Mouse (Mus musculus) adrenal gland, postnatal 10 days (tissue): Measurements from ENCODE around the gene Cdk4. TPM values are rescaled to one million over a fixed set of nuclear protein-coding genes. Genes with fewer than 3 reads are reported as not detected.

Source experiments
- DNase-seq: peaks from one replicate; pipeline ENCODE4 v3.0.0; 2021; ENCODE audit warnings: mixed read lengths
- total RNA-seq, 2 experiments: library from RNA; stranded (reverse); gene quantifications; 2 replicates each; pipeline ENCODE4 v1.2.3; 2021

Cdk4 gene
- total RNA-seq, 2 experiments from 2014 or later: 267 to 302 TPM

DNA sequence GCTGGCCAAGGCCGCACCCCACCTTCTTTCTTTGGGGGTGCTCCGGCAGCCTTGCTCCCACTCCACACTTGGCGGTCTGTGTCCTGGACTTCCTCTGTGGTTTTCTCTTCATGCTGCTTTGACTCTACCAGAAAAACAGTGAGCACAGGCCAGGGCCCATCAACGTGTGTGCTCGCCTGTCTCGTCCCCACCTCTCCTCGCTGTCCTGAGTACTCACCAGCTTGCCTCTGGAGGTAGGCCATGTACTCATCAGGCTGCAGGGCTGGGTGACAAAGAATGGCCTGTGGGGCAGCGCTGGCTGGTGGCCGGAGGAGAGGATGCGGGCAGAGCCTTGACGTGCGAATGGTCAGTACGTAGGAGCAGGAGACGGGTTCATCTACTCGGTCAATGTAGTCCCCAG lies 36.5 kb downstream of the Cdk4 start:
- no peak for DNase-seq

DNA sequence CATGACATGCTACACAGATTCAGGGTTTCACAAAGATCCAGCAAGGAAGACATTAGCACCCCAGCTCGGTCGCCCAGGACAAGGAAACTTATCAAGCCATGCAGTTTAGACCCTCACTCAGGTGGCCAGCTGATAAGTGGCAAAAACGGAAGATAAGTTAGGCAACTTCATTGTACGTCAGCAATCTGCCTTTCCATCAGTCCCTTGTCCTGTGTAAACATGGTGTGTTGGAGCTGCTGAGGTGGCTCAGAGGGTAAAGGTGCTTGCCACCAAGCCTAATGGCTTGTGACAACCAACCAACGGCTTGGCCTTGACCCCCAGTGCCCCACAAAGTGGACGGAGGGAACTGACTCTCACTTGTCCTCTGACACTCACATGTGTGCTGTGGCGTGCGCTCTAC lies 37.1 kb downstream of the Cdk4 start:
- DNase-seq: no peak

DNA sequence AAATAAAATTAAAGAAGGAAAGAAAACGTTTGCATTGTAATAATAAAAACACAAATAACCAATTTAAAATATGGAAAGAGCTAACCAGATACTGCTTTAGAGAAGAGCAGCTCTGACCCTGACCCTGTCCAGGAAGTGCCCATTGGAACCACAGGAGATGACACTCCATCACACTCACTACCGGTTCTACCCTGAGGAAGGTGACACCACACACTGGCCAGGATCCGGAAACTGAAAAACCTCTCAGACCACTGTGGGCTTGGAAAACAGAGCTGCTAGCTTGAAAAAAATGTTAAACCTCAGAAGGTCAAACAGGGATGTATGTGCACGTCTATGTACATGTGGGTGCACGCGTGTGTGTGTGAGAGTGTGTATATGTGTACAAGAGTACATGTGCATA lies 37.8 kb downstream of the Cdk4 start:
- no peak for DNase-seq

DNA sequence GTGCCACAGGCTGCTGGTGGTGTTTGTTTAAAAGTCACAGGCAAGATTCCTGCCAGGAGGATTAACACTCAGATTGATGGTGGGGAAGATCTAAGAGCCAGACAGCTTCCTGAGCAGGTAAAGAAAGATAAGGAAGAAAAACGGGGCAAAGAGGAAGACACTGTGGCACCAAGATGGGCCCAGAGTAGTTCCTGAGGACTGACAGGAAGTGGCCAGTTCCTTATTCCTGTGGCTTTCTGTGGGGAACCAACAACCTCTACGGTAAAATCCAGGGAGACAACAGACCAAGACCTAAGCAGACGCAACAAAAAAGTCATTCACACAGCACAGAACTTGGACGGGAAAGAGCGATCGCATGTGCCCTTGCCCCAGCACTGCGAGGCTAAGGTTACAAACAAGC lies 40.3 kb downstream of the Cdk4 start:
- no peak for DNase-seq

DNA sequence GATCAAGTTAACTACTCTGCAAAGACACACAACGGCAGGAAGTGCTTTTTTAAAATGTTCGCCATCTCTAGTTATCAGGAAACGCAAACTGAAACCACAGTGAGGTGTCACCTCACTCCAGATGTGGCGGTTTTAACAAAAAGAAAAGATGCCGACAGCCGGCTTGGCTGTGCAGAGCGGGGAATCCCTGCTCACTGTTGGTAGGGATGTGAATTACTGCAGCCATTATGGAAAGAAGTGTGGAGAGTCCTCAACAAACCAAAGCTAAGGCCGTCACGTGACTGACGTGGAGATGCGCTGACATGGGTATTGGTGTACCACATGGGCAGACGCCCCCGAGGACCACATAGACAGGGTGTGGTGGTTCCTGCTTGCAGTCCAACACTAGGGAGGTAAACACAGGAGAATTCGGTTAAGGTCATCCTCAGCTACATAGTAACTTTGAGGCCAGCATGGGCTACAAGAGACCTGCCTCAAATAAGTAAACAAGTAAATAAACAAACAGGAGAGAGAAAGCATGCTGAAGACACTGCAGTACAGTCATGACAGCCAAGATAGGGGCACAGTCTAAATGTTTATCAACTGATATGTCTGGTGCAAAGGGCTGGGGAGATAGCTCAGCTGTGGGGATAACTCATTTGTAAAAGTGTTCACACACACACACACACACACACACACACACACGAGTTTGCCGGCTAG lies 44.4 kb downstream of the Cdk4 start:
- no peak for DNase-seq

DNA sequence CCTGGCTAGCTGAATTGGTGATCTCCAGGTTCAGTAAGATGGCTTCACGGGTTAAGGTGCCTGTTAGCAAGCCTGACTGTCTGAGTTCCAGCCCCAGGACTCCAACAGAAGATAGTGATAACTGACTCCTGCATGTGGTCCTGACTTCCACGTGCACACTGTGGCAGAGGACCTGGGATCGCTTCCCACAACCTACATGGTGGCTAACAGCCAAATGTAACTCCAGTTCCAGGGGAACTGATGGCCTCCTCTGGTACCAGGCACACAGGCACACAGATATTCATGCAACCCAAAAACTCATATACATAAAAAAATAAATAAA lies 44.9 kb downstream of the Cdk4 start:
- no peak for DNase-seq

DNA sequence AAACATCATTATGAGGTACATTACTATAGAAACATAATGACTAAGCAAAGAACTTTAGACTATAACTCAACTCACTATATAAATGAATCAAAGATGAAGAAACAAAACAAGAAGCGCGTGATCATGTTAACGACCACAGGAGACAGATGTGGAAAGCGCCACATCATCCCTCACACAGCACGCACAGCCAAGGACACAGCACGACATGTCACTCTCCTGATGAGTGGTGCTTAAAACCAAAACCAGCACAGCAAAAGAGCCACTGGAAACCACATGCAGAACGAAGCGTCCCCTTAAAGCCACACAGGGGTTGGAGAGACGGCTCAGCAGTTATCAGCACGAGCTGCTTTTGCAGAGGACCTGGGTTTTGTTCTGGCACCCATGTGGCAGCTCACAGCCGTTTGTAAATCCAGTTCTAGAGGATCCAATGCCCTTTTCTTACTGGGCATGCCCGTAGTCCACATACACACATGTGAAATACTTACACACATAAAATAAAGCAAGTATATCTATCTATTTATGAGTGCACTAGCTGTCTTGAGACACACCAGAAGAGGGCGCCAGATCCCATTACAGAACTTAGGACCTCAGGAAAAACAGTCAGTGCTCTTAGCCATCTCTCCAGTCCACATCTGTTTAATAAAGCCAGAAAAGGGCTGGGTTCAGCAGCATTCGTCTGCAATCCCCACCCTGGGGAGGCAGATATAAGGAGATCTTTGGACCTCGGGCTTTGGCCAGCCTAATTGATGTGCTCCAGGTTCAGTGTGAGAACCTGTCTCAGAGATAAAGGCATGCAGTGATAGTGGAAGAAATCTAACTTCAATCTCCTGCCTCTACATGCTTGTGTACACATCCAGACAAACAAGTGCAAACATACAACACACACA lies 47.9 kb downstream of the Cdk4 start:
- no peak for DNase-seq

DNA sequence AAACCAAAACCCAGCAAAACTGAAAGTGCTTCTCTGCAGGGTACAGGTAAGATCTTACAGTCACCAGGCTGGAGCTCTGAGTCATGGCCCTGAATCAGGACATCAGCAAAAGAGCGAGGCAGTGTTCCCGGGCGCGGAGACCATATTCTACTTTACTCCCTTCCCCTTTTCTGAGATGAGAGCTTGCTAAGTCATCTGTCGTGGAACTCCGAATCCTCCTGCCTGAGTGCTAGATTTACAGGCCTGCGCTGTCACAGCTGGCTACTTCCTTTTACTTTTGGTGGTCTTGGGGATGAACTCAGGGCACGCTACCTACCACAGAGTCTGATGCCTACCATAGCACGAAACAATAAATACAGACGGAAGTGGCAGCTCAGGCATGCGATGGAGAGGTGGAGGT lies 51.1 kb downstream of the Cdk4 start:
- no peak for DNase-seq

DNA sequence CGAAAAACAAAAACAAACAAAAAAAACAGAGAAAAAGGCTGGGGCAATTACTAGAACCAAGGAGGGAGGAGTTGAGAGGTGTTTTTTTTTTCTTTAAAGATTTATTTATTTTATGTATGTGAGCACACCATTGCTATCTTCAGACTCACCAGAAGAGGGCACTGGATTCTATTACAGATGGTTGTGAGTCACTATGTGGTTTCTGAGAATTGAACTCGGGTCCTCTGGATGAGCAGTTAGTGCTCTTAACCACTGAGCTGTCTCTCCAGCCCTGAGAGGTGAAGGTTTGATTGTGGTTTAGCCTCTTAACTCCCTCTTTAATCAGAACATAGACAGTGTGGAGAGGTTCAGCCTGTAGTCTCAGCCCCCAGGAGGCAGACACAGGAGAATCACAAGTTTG lies 51.7 kb downstream of the Cdk4 start:
- no peak for DNase-seq

Other genes starting within 250 kb of the Cdk4 start
- gene Atp23, start 162.2 kb upstream of the Cdk4 start, total RNA-seq: 10 to 100 TPM in 1 of 2 experiments, 1 to 10 TPM in 1; 7.4 to 11.3 TPM
- 100 to 1,000 TPM; 137 to 168 TPM for gene Ctdsp2, start 84.8 kb upstream of the Cdk4 start, total RNA-seq
- 1 to 10 TPM in 1 of 2 experiments, under 1 TPM in 1; 0.72 to 2.1 TPM for gene Avil, start 62.8 kb upstream of the Cdk4 start, total RNA-seq
- 10 to 100 TPM; 74.9 to 76.1 TPM for gene Tsfm, start 32.7 kb upstream of the Cdk4 start, total RNA-seq
- 10 to 100 TPM; 14.9 to 17.6 TPM for gene Mettl1, start 22.1 kb upstream of the Cdk4 start, total RNA-seq
- gene Eef1akmt3, start 22.0 kb upstream of the Cdk4 start, total RNA-seq: under 1 TPM; 0.24 to 0.42 TPM
- gene Cyp27b1, start 15.3 kb upstream of the Cdk4 start, total RNA-seq: under 1 TPM; 0.27 to 0.30 TPM
- gene March9, start 3.4 kb upstream of the Cdk4 start, total RNA-seq: 1 to 10 TPM; 6.5 to 6.9 TPM
- 10 to 100 TPM; 81.7 to 94.3 TPM for gene Tspan31, start 6.7 kb downstream of the Cdk4 start, total RNA-seq
- 1 to 10 TPM; 5.7 to 6.2 TPM for gene Agap2, start 11.8 kb downstream of the Cdk4 start, total RNA-seq
- 10 to 100 TPM; 82.0 to 88.6 TPM for gene Os9, start 57.6 kb downstream of the Cdk4 start, total RNA-seq
- 10 to 100 TPM; 12.7 to 16.3 TPM for gene B4galnt1, start 101.7 kb downstream of the Cdk4 start, total RNA-seq
- 10 to 100 TPM in 1 of 2 experiments, 1 to 10 TPM in 1; 7.4 to 13.7 TPM for gene Slc26a10, start 117.1 kb downstream of the Cdk4 start, total RNA-seq
- 10 to 100 TPM; 18.1 to 26.5 TPM for gene Arhgef25, start 126.5 kb downstream of the Cdk4 start, total RNA-seq
- 10 to 100 TPM; 48.3 to 69.4 TPM for gene Dtx3, start 132.2 kb downstream of the Cdk4 start, total RNA-seq
- 10 to 100 TPM; 27.7 to 30.9 TPM for gene Pip4k2c, start 148.1 kb downstream of the Cdk4 start, total RNA-seq
- 10 to 100 TPM in 1 of 2 experiments, 1 to 10 TPM in 1; 7.4 to 16.9 TPM for gene Kif5a, start 199.8 kb downstream of the Cdk4 start, total RNA-seq
- 100 to 1,000 TPM; 151 to 164 TPM for gene Dctn2, start 202.8 kb downstream of the Cdk4 start, total RNA-seq
- 10 to 100 TPM; 42.9 to 66.4 TPM for gene Mbd6, start 225.5 kb downstream of the Cdk4 start, total RNA-seq
- gene Mars, start 248.3 kb downstream of the Cdk4 start, total RNA-seq: 10 to 100 TPM; 82.6 to 86.3 TPM